Mouse (Mus musculus) forebrain, postnatal 0 days (tissue): ENCODE data around the gene Rps15. TPM values are rescaled to one million over a fixed set of nuclear protein-coding genes. Genes with fewer than 3 reads are reported as not detected.

Experiments used
- ATAC-seq: fragments of 200-750 bp; cut with Nextera tagmentation; 2 replicates; pipeline ENCODE4 v1.8.0; 2017; ENCODE audit warnings: mild to moderate bottlenecking, moderate library complexity
- DNase-seq: peaks from one replicate; pipeline ENCODE4 v3.0.0-alpha.2; 2015
- H3K27ac ChIP-seq: fragments of 300-500 bp; sonication (generic); 2 replicates; pipeline ENCODE4 v1.5.1; 2014; ENCODE audit warnings: low read depth, mild to moderate bottlenecking, antibody characterized with exemption, low read length, moderate library complexity, mixed read lengths
- H3K27me3 ChIP-seq: fragments of 300-500 bp; sonication (generic); 2 replicates; pipeline ENCODE4 v1.6.1; 2014; ENCODE audit warnings: mild to moderate bottlenecking, low read length, mixed read lengths; ENCODE audit not compliant: insufficient read depth
- H3K36me3 ChIP-seq: fragments of 300-500 bp; sonication (generic); 2 replicates; pipeline ENCODE4 v1.6.1; 2014; ENCODE audit warnings: mild to moderate bottlenecking, moderate library complexity; ENCODE audit not compliant: insufficient read depth
- H3K4me1 ChIP-seq: fragments of 300-500 bp; sonication (generic); 2 replicates; pipeline ENCODE4 v1.6.1; 2014; ENCODE audit warnings: antibody characterized with exemption; ENCODE audit not compliant: insufficient read depth
- H3K4me2 ChIP-seq: fragments of 300-500 bp; sonication (generic); 2 replicates; pipeline ENCODE4 v1.6.1; 2014; ENCODE audit warnings: low read depth, mild to moderate bottlenecking, moderate library complexity
- H3K4me3 ChIP-seq: fragments of 300-500 bp; sonication (generic); 2 replicates; pipeline ENCODE4 v1.5.1; 2014; ENCODE audit warnings: low read depth, low read length, mixed read lengths
- H3K9ac ChIP-seq: fragments of 300-500 bp; sonication (generic); 2 replicates; pipeline ENCODE4 v1.6.1; 2014; ENCODE audit warnings: mild to moderate bottlenecking
- H3K9me3 ChIP-seq: fragments of 300-500 bp; sonication (generic); 2 replicates; pipeline ENCODE4 v1.6.1; 2016; ENCODE audit warnings: low read length
- CTCF ChIP-seq: sonication (generic); IDR thresholded peaks from 2 replicates; pipeline ENCODE4 v1.5.1; 2016; ENCODE audit warnings: antibody characterized with exemption, control low read depth, low read depth
- WGBS: fragments of 180-500 bp; shearing (Covaris S2); extraction: QIAGEN DNeasy Blood & Tissue Kit; methylation state at CpG from one replicate; pipeline ENCODE4 v1.1.7; 2014; 5-methylcytosine and 5-hydroxymethylcytosine counted together
- polyA plus RNA-seq: library from polyadenylated mRNA; unstranded; fragments of >200 nt; fragmentation: Nextera tagmentation; extraction: Ambion mirVana; gene quantifications from 2 replicates; pipeline ENCODE4 v1.2.1, GENCODE M21; 2015
- total RNA-seq: library from RNA; depleted of rRNA; stranded (reverse); fragments of >200 nt; gene quantifications from 2 replicates; pipeline ENCODE4 v1.2.3, GENCODE M21; 2014

The Rps15 gene
- total and polyA plus RNA-seq, 2 experiments from 2014 or later = 681 to 1,181 TPM

GRCm38 (mm10) chr10:80330888-80331287, 38.6 kb downstream of the Rps15 start:
- no peak for DNase-seq
- no peak for TF ChIP-seq CTCF
- H3K4me3 ChIP-seq = no peak overlapping the region; the same call in 1 of the 2 replicates

GRCm38 (mm10) chr10:80331636-80332524, 39.6 kb downstream of the Rps15 start:
- no peak for TF ChIP-seq CTCF
- Histone ChIP-seq H3K27me3 (0 out of 2 replicates have a peak, but pooled peaks cover 5% of the 10 kb centered on the region), H3K4me2 (no peak overlapping the region), H3K4me3 (no peak overlapping the region), H3K9ac (no peak overlapping the region), H3K36me3 (no peaks in the 10 kb centered on the region), H3K4me1 (peaks cover 11% of the 10 kb centered on the region), H3K9me3 (no peaks in the 10 kb centered on the region), H3K27ac (no peak overlapping the region)
- no peak for DNase-seq
- no peak for ATAC-seq
- 84% methylated on average over 10 of the region's 10 CpGs for WGBS

More at GRCm38 (mm10) chr10:80330888-80331287, 38.6 kb downstream of the Rps15 start:
- Histone ChIP-seq H3K27me3 (0 out of 2 replicates have a peak, but pooled peaks cover 5% of the 10 kb centered on the region), H3K4me1 (peaks cover 11% of the 10 kb centered on the region), H3K36me3 (no peaks in the 10 kb centered on the region), H3K9me3 (no peaks in the 10 kb centered on the region), H3K4me2 (peak overlapping the region; percentile 90), H3K9ac (peak overlapping the region; percentile 47; the same call in 1 of the 2 replicates), H3K27ac (no peak overlapping the region)
- no peak for ATAC-seq
- WGBS = 80% methylated on average over 2 of the region's 2 CpGs

GRCm38 (mm10) chr10:80332525-80332989, 40.3 kb downstream of the Rps15 start:
- Histone ChIP-seq H3K27ac (no peak overlapping the region), H3K9me3 (no peaks in the 10 kb centered on the region), H3K4me1 (peaks cover 11% of the 10 kb centered on the region), H3K4me3 (no peak overlapping the region), H3K9ac (no peak overlapping the region), H3K4me2 (no peak overlapping the region), H3K27me3 (0 out of 2 replicates have a peak, but pooled peaks cover 5% of the 10 kb centered on the region), H3K36me3 (no peaks in the 10 kb centered on the region)
- ATAC-seq (no peak), DNase-seq (no peak)
- WGBS = 82% methylated on average over 5 of the region's 5 CpGs
- TF ChIP-seq CTCF = no peak

GRCm38 (mm10) chr10:80336263-80336662, 44.0 kb downstream of the Rps15 start:
- 91% methylated on average over 12 of the region's 12 CpGs for WGBS
- no peak overlapping the region for H3K4me3 ChIP-seq
- ATAC-seq (no peak), DNase-seq (no peak)
- H3K36me3 ChIP-seq = no peaks in the 10 kb centered on the region
- no peak for TF ChIP-seq CTCF
- no peaks in the 10 kb centered on the region for H3K4me1 ChIP-seq
- H3K4me2 ChIP-seq = no peak overlapping the region
- H3K27ac ChIP-seq = no peak overlapping the region
- peaks cover 11% of the 10 kb centered on the region for H3K27me3 ChIP-seq
- no peak overlapping the region for H3K9ac ChIP-seq
- H3K9me3 ChIP-seq = no peaks in the 10 kb centered on the region

- no peak overlapping the region for H3K4me2 ChIP-seq
- no peaks in the 10 kb centered on the region for H3K36me3 ChIP-seq
- WGBS = 24% methylated on average over 19 of the region's 19 CpGs
- ATAC-seq = peak; percentile 52
- H3K27ac ChIP-seq = no peak overlapping the region
- H3K4me3 ChIP-seq = no peak overlapping the region
- peaks cover 49% of the 10 kb centered on the region for H3K27me3 ChIP-seq
- H3K9me3 ChIP-seq = no peaks in the 10 kb centered on the region
- TF ChIP-seq CTCF = peak; percentile 93
- H3K9ac ChIP-seq = no peak overlapping the region
- peaks cover 7% of the 10 kb centered on the region; the same call in 1 of the 2 replicates for H3K4me1 ChIP-seq
- peak; percentile 86 for DNase-seq
Measured at GRCm38 (mm10) chr10:80339941-80340750, 47.9 kb downstream of the Rps15 start.

- Histone ChIP-seq H3K4me3 (no peak overlapping the region), H3K9me3 (no peaks in the 10 kb centered on the region), H3K4me2 (no peak overlapping the region), H3K9ac (no peak overlapping the region), H3K27ac (no peak overlapping the region), H3K36me3 (no peaks in the 10 kb centered on the region), H3K27me3 (peaks cover 57% of the 10 kb centered on the region), H3K4me1 (peaks cover 7% of the 10 kb centered on the region; the same call in 1 of the 2 replicates)
- TF ChIP-seq CTCF = no peak
- no peak for ATAC-seq
- WGBS = 16% methylated on average over 21 of the region's 21 CpGs
- no peak for DNase-seq
Measured at GRCm38 (mm10) chr10:80341026-80341425, 48.8 kb downstream of the Rps15 start.
